Mouse (Mus musculus) granulocyte monocyte progenitor cell, adult 5-6 weeks (primary cell): Measurements from ENCODE around the gene Ptx3. TPM values are rescaled to one million over a fixed set of nuclear protein-coding genes. Genes with fewer than 3 reads are reported as not detected.

ENCODE experiments used
- total RNA-seq, 2 experiments: library from RNA; stranded (forward) in 1 of 2; stranded (reverse) in 1 of 2; fragments of 200-712, 200-1000 nt in 1 of 2; fragments of >200 nt in 1 of 2; fragmentation: Nextera tagmentation in 1 of 2; gene quantifications; 2 replicates each; pipeline ENCODE4 v1.2.3; 2014 to 2017

The Ptx3 gene
- total RNA-seq, 2 experiments from 2014 or later = not detected

Other genes starting within 250 kb of the Ptx3 start
- gene Veph1, start 76.9 kb downstream of the Ptx3 start, total RNA-seq (2014; fragmentation: Nextera tagmentation) = not detected in 2 replicates
- not detected in 2 replicates for gene Veph1, start 76.9 kb downstream of the Ptx3 start, total RNA-seq (2017)